Mouse (Mus musculus): ENCODE measurements at regions not wholly inside any gene's neighbourhood (a gene's known extent, or its start where the extent isn't known, plus 50 kb on each side); places are given as distances from the start of the nearest gene placed in this dataset.

GRCm38 (mm10) chr4:5294030-5294429 is 500.9 kb upstream of the Impad1 start:
- Histone ChIP-seq H3K4me2 (replicated peaks) (no peak overlapping the region), H3K4me1 (no peaks in the 10 kb centered on the region), H3K27ac (replicated peaks) (no peak overlapping the region), H3K9me3 (replicated peaks) (no peaks in the 10 kb centered on the region), H3K4me3 (replicated peaks) (no peak overlapping the region), H3K27me3 (no peaks in the 10 kb centered on the region), H3K9ac (no peak overlapping the region), H3K36me3 (no peaks in the 10 kb centered on the region)
- no peak for ATAC-seq (ENCODE audit: insufficient number of reproducible peaks, low FRiP score, low TSS enrichment, low read depth)
- 86% methylated on average over 1 of the region's 1 CpGs for WGBS

GRCm38 (mm10) chr4:5276113-5276512 is 483.0 kb upstream of the Impad1 start:
- no peaks in the 10 kb centered on the region for H3K36me3 ChIP-seq
- H3K4me1 ChIP-seq = no peaks in the 10 kb centered on the region
- no peak for ATAC-seq (ENCODE audit: insufficient number of reproducible peaks, low FRiP score, low TSS enrichment, low read depth)
- no peaks in the 10 kb centered on the region for H3K9me3 ChIP-seq (replicated peaks)
- no peak overlapping the region for H3K27ac ChIP-seq (replicated peaks)
- no peaks in the 10 kb centered on the region for H3K27me3 ChIP-seq
- no peak overlapping the region for H3K9ac ChIP-seq
- 50% methylated on average over 1 of the region's 1 CpGs for WGBS
- H3K4me3 ChIP-seq (replicated peaks) = no peak overlapping the region
- no peak overlapping the region for H3K4me2 ChIP-seq (replicated peaks)
